Mouse (Mus musculus) MEL (cell line): ENCODE data around the gene Kmt5a. TPM values are rescaled to one million over a fixed set of nuclear protein-coding genes. Genes with fewer than 3 reads are reported as not detected.

Experiments
- DNase-seq: peaks from one replicate; pipeline ENCODE4 v3.0.0; 2011; ENCODE audit warnings: low read depth, low spot score
- H3K27ac ChIP-seq: 2 replicates; pipeline ENCODE4 v1.5.1; 2012; ENCODE audit warnings: low read depth, mild to moderate bottlenecking, control low read depth, low read length, moderate library complexity; ENCODE audit not compliant: control insufficient read depth
- H3K27me3 ChIP-seq, 2 experiments: fragments of 150-350 bp in 1 of 2; sonication (generic) in 1 of 2; 2 replicates each; pipeline ENCODE4 v1.6.1; 2012; ENCODE audit warnings: low read length in 2 of 2, mild to moderate bottlenecking in 2 of 2, improper control_type of control experiment in 1 of 2, moderate library complexity in 1 of 2; ENCODE audit not compliant: insufficient read depth in 2 of 2, control insufficient read depth in 1 of 2
- H3K36me3 ChIP-seq, 2 experiments: 2 replicates each; pipeline ENCODE4 v1.6.1; 2012 to 2014; ENCODE audit warnings: low read length in 2 of 2, improper control_type of control experiment in 1 of 2, inconsistent platforms in 1 of 2, mild to moderate bottlenecking in 1 of 2; ENCODE audit not compliant: insufficient read depth in 2 of 2, control insufficient read depth in 1 of 2
- H3K4me1 ChIP-seq, 2 experiments: fragments of 150-350 bp in 1 of 2; sonication (generic) in 1 of 2; 2 replicates each; pipeline ENCODE4 v1.6.1; 2012; ENCODE audit warnings: low read length in 2 of 2, improper control_type of control experiment in 1 of 2, mild to moderate bottlenecking in 1 of 2; ENCODE audit not compliant: insufficient read depth in 2 of 2, control insufficient read depth in 1 of 2
- H3K4me3 ChIP-seq, 2 experiments: fragments of 150-350 bp in 1 of 2; sonication (generic) in 1 of 2; 2 replicates each; pipeline ENCODE4 v1.5.1; 2012; ENCODE audit warnings: low read depth in 2 of 2, low read length in 2 of 2, mild to moderate bottlenecking in 2 of 2, moderate library complexity in 2 of 2, control low read depth in 1 of 2, improper control_type of control experiment in 1 of 2; ENCODE audit not compliant: control insufficient read depth in 1 of 2, insufficient read depth in 1 of 2
- H3K79me2 ChIP-seq: 2 replicates; pipeline ENCODE4 v1.6.1; 2012; ENCODE audit warnings: mild to moderate bottlenecking, low read length, moderate library complexity; ENCODE audit not compliant: control insufficient read depth, poor library complexity, insufficient read depth
- H3K9ac ChIP-seq: 2 replicates; pipeline ENCODE4 v1.6.1; 2012; ENCODE audit warnings: low read depth, mild to moderate bottlenecking, control low read depth, low read length, moderate library complexity; ENCODE audit not compliant: control insufficient read depth, poor library complexity, severe bottlenecking
- H3K9me3 ChIP-seq: fragments of 150-350 bp; sonication (generic); replicated peaks from 2 replicates; pipeline ENCODE4 v1.6.1; 2012; ENCODE audit warnings: mild to moderate bottlenecking, low read length, improper control_type of control experiment, moderate library complexity; ENCODE audit not compliant: insufficient read depth
- BHLHE40 ChIP-seq: IDR thresholded peaks from 2 replicates; pipeline ENCODE4 v1.6.1; 2012; ENCODE audit warnings: low read depth, mild to moderate bottlenecking, inconsistent platforms, low read length, improper control_type of control experiment, borderline replicate concordance
- CHD2 ChIP-seq: IDR thresholded peaks from 2 replicates; pipeline ENCODE4 v1.6.1; 2011; ENCODE audit warnings: low read length, improper control_type of control experiment
- CTCF ChIP-seq, 3 experiments: IDR thresholded peaks in 2 of 3; conservative IDR thresholded peaks in 1 of 3; 2 replicates each; pipeline ENCODE4 v1.5.1; 2011 to 2012; ENCODE audit warnings: low read length in 3 of 3, low read depth in 2 of 3, mild to moderate bottlenecking in 2 of 3, improper control_type of control experiment in 1 of 3, inconsistent platforms in 1 of 3, mixed read lengths in 1 of 3, moderate library complexity in 1 of 3; ENCODE audit not compliant: control insufficient read depth in 1 of 3, insufficient read depth in 1 of 3, poor library complexity in 1 of 3, severe bottlenecking in 1 of 3
- ETS1 ChIP-seq: IDR thresholded peaks from 2 replicates; pipeline ENCODE4 v1.6.1; 2012; ENCODE audit warnings: low read depth, mild to moderate bottlenecking, inconsistent platforms, low read length, improper control_type of control experiment, moderate library complexity
- HCFC1 ChIP-seq: IDR thresholded peaks from 2 replicates; pipeline ENCODE4 v1.6.1; 2012; ENCODE audit warnings: low read depth, mild to moderate bottlenecking, inconsistent platforms, low read length, improper control_type of control experiment, moderate library complexity
- JUND ChIP-seq: IDR thresholded peaks from 2 replicates; pipeline ENCODE4 v1.6.1; 2011; ENCODE audit warnings: low read depth, mild to moderate bottlenecking, improper control_type of control experiment, low read length
- KAT2A ChIP-seq: conservative IDR thresholded peaks from 2 replicates; pipeline ENCODE4 v1.6.1; 2012; ENCODE audit warnings: low read depth, low read length, improper control_type of control experiment, inconsistent platforms
- MEF2A ChIP-seq: IDR thresholded peaks from 2 replicates; pipeline ENCODE4 v1.6.1; 2014; ENCODE audit warnings: low read depth, mild to moderate bottlenecking, inconsistent platforms, low read length, improper control_type of control experiment; ENCODE audit not compliant: poor library complexity, insufficient replicate concordance, severe bottlenecking; ENCODE audit errors: extremely low read depth
- MYB ChIP-seq: IDR thresholded peaks from 2 replicates; pipeline ENCODE4 v1.6.1; 2011; ENCODE audit warnings: mild to moderate bottlenecking, low read depth, low read length, improper control_type of control experiment
- NELFE ChIP-seq: IDR thresholded peaks from 2 replicates; pipeline ENCODE4 v1.6.1; 2011; ENCODE audit warnings: low read depth, low read length, improper control_type of control experiment
- NRF1 ChIP-seq: IDR thresholded peaks from 2 replicates; pipeline ENCODE4 v1.6.1; 2014; ENCODE audit warnings: low read depth, mild to moderate bottlenecking, inconsistent platforms, low read length, improper control_type of control experiment, moderate library complexity; ENCODE audit not compliant: poor library complexity, insufficient read depth, severe bottlenecking
- POLR2A ChIP-seq, 2 experiments: IDR thresholded peaks; 2 replicates each; pipeline ENCODE4 v1.6.1; 2011 to 2012; ENCODE audit warnings: low read length in 2 of 2, mild to moderate bottlenecking in 2 of 2, control low read depth in 1 of 2, improper control_type of control experiment in 1 of 2, low read depth in 1 of 2, moderate library complexity in 1 of 2; ENCODE audit not compliant: control insufficient read depth in 1 of 2, insufficient read depth in 1 of 2, poor library complexity in 1 of 2
- RCOR1 ChIP-seq: IDR thresholded peaks from 2 replicates; pipeline ENCODE4 v1.6.1; 2012; ENCODE audit warnings: low read depth, mild to moderate bottlenecking, inconsistent platforms, low read length, improper control_type of control experiment
- SMC3 ChIP-seq: IDR thresholded peaks from 2 replicates; pipeline ENCODE4 v1.6.1; 2011; ENCODE audit warnings: low read depth, low read length, improper control_type of control experiment
- USF1 ChIP-seq: IDR thresholded peaks from 2 replicates; pipeline ENCODE4 v1.6.1; 2014; ENCODE audit warnings: low read depth, mild to moderate bottlenecking, inconsistent platforms, low read length, improper control_type of control experiment, moderate library complexity
- USF2 ChIP-seq, 2 experiments: IDR thresholded peaks; 2 replicates each; pipeline ENCODE4 v1.6.1; 2011 to 2012; ENCODE audit warnings: improper control_type of control experiment in 2 of 2, low read length in 2 of 2, borderline replicate concordance in 1 of 2, inconsistent platforms in 1 of 2, low read depth in 1 of 2, mild to moderate bottlenecking in 1 of 2; ENCODE audit not compliant: insufficient read depth in 1 of 2
- ZKSCAN1 ChIP-seq: IDR thresholded peaks from 2 replicates; pipeline ENCODE4 v1.6.1; 2012; ENCODE audit warnings: low read depth, mild to moderate bottlenecking, inconsistent platforms, low read length, improper control_type of control experiment, moderate library complexity
- ZMIZ1 ChIP-seq: IDR thresholded peaks from 2 replicates; pipeline ENCODE4 v1.6.1; 2012; ENCODE audit warnings: low read depth, mild to moderate bottlenecking, inconsistent platforms, low read length, improper control_type of control experiment, moderate library complexity
- ZNF384 ChIP-seq: IDR thresholded peaks from 2 replicates; pipeline ENCODE4 v1.6.1; 2012; ENCODE audit warnings: low read depth, mild to moderate bottlenecking, inconsistent platforms, low read length, improper control_type of control experiment
- polyA plus RNA-seq, 2 experiments: library from polyadenylated mRNA; stranded (reverse) in 1 of 2; unstranded in 1 of 2; fragments of >175 nt in 1 of 2; fragments of >200 nt in 1 of 2; gene quantifications; 2 replicates each; pipeline versions ENCODE4 v1.2.1 to v1.2.4; 2012; ENCODE audit warnings: low replicate concordance in 2 of 2, low read depth in 1 of 2; ENCODE audit not compliant: insufficient read length in 2 of 2, insufficient read depth in 1 of 2, missing spikeins in 1 of 2
- total RNA-seq: library from RNA; depleted of rRNA; stranded (reverse); fragments of 300-350 nt; gene quantifications from 2 replicates; pipeline ENCODE4 v1.2.3, GENCODE M21; 2012

Kmt5a gene
- total and polyA plus RNA-seq, 3 experiments, result 88.6 to 243 (median 110) TPM

- no peaks in the 10 kb centered on the region for H3K9me3 ChIP-seq
- H3K4me1 ChIP-seq, result no peaks in the 10 kb centered on the region
- no peak overlapping the region for H3K27ac ChIP-seq
- TF ChIP-seq HCFC1 (no peak), SMC3 (no peak), MEF2A (no peak), USF1 (no peak), RCOR1 (no peak), NELFE (no peak), POLR2A (IDR thresholded peaks at IDR 0.05; ENCODE audit: control insufficient read depth in 1 of 2, insufficient read depth in 1 of 2, low read depth in 1 of 2, low read length in 2 of 2, poor library complexity in 1 of 2) (0 out of 4 replicates have a peak, but pooled peaks of 1 of the 2 experiments have one; percentile 20)
- H3K27me3 ChIP-seq, result no peaks in the 10 kb centered on the region
- H3K9ac ChIP-seq, result no peak overlapping the region
- H3K36me3 ChIP-seq, result no peaks in the 10 kb centered on the region
- no peak for DNase-seq
- no peaks in the 10 kb centered on the region for H3K79me2 ChIP-seq
- no peak overlapping the region for H3K4me3 ChIP-seq
These were observed 52.0 kb downstream of the Kmt5a start for GRCm38 (mm10) chr5:124491732-124492131.

GRCm38 (mm10) chr5:124492618-124493017 lies 52.9 kb downstream of the Kmt5a start:
- no peaks in the 10 kb centered on the region for H3K36me3 ChIP-seq
- no peak overlapping the region for H3K9ac ChIP-seq
- DNase-seq, result no peak
- H3K27ac ChIP-seq, result no peak overlapping the region
- H3K9me3 ChIP-seq, result no peaks in the 10 kb centered on the region
- H3K4me1 ChIP-seq, result no peaks in the 10 kb centered on the region
- TF ChIP-seq USF2 (IDR thresholded peaks at IDR 0.05; ENCODE audit: borderline replicate concordance in 1 of 2, insufficient read depth in 1 of 2, low read depth in 1 of 2, low read length in 2 of 2) (no peak), ZKSCAN1 (no peak), NRF1 (no peak), MYB (no peak), CTCF (IDR thresholded peaks at IDR 0.05 in 2 of 3, conservative IDR thresholded peaks at IDR 0.05 in 1 of 3; ENCODE audit: control insufficient read depth in 1 of 3, insufficient read depth in 1 of 3, low read depth in 2 of 3, low read length in 3 of 3, poor library complexity in 1 of 3, severe bottlenecking in 1 of 3) (no peak), KAT2A (no peak), BHLHE40 (no peak), CHD2 (no peak), ETS1 (no peak), JUND (no peak), USF1 (no peak), ZMIZ1 (no peak), HCFC1 (no peak), ZNF384 (no peak)
- H3K4me3 ChIP-seq, result no peak overlapping the region
- H3K79me2 ChIP-seq, result no peaks in the 10 kb centered on the region
- no peaks in the 10 kb centered on the region for H3K27me3 ChIP-seq
